Mouse (Mus musculus): Measurements from ENCODE around the gene Pitpnm3.
"Not testable (repeated sequence)": the region's sequence is repeated elsewhere in the genome, so short reads cannot be mapped to it uniquely, and the experiment has no call there.

The Pitpnm3 gene

GRCm38 (mm10) chr11:72135383-72136158 lies at the start of gene Pitpnm3:
TSS of gene Pitpnm3 (minus strand) at chr11:72135778.
- DNase-seq (ENCODE audit: low spot score) = peak; percentile 37

- no peak for DNase-seq (ENCODE audit: low spot score)
Measured at GRCm38 (mm10) chr11:72184252-72184651, 48.7 kb upstream of the Pitpnm3 start.

GRCm38 (mm10) chr11:72181136-72181535 lies 45.6 kb upstream of the Pitpnm3 start:
- DNase-seq (ENCODE audit: low spot score) = no peak

- DNase-seq (ENCODE audit: low spot score) = no peak
Measured at GRCm38 (mm10) chr11:72180556-72180955, 45.0 kb upstream of the Pitpnm3 start.

- DNase-seq (ENCODE audit: low spot score) = no peak
Measured at GRCm38 (mm10) chr11:72176553-72176952, 41.0 kb upstream of the Pitpnm3 start.

GRCm38 (mm10) chr11:72175966-72176365 lies 40.4 kb upstream of the Pitpnm3 start:
- no peak for DNase-seq (ENCODE audit: low spot score)

- DNase-seq (ENCODE audit: low spot score) = no peak
Measured at GRCm38 (mm10) chr11:72174721-72175120, 39.1 kb upstream of the Pitpnm3 start.

GRCm38 (mm10) chr11:72173506-72173905 lies 37.9 kb upstream of the Pitpnm3 start:
- no peak for DNase-seq (ENCODE audit: low spot score)

- DNase-seq (ENCODE audit: low spot score) = not testable (repeated sequence)
Measured at GRCm38 (mm10) chr11:72171906-72172305, 36.3 kb upstream of the Pitpnm3 start.

- DNase-seq (ENCODE audit: low spot score) = no peak
Measured at GRCm38 (mm10) chr11:72169871-72170270, 34.3 kb upstream of the Pitpnm3 start.

GRCm38 (mm10) chr11:72163198-72163597 lies 27.6 kb upstream of the Pitpnm3 start:
- no peak for DNase-seq (ENCODE audit: low spot score)

- no peak for DNase-seq (ENCODE audit: low spot score)
Measured at GRCm38 (mm10) chr11:72156624-72157023, 21.0 kb upstream of the Pitpnm3 start.

- DNase-seq (ENCODE audit: low spot score) = no peak
Measured at GRCm38 (mm10) chr11:72155981-72156428, 20.4 kb upstream of the Pitpnm3 start.

GRCm38 (mm10) chr11:72155186-72155980 lies 19.8 kb upstream of the Pitpnm3 start:
- DNase-seq (ENCODE audit: low spot score) = no peak

GRCm38 (mm10) chr11:72153122-72153862 lies 17.7 kb upstream of the Pitpnm3 start:
- DNase-seq (ENCODE audit: low spot score) = no peak

GRCm38 (mm10) chr11:72151120-72151519 lies 15.5 kb upstream of the Pitpnm3 start:
- no peak for DNase-seq (ENCODE audit: low spot score)

GRCm38 (mm10) chr11:72147910-72148309 lies 12.3 kb upstream of the Pitpnm3 start:
- no peak for DNase-seq (ENCODE audit: low spot score)

GRCm38 (mm10) chr11:72145877-72146248 lies 10.3 kb upstream of the Pitpnm3 start:
- no peak for DNase-seq (ENCODE audit: low spot score)

GRCm38 (mm10) chr11:72145182-72145876 lies 9.8 kb upstream of the Pitpnm3 start:
- DNase-seq (ENCODE audit: low spot score) = no peak

GRCm38 (mm10) chr11:72142889-72143288 lies 7.3 kb upstream of the Pitpnm3 start:
- peak; percentile 33 for DNase-seq (ENCODE audit: low spot score)

GRCm38 (mm10) chr11:72140198-72140597 lies 4.6 kb upstream of the Pitpnm3 start:
- DNase-seq (ENCODE audit: low spot score) = no peak
